Mouse (Mus musculus) monocyte, adult 5-6 weeks (primary cell): ENCODE data around the gene Eps8l3. TPM values are rescaled to one million over a fixed set of nuclear protein-coding genes. Genes with fewer than 3 reads are reported as not detected.

Experiments used
- ATAC-seq: fragments of 153-309, 156-312 bp; replicated peaks from 2 replicates; pipeline ENCODE4 v1.8.0; 2017; ENCODE audit warnings: mild to moderate bottlenecking; ENCODE audit not compliant: low TSS enrichment, insufficient number of reproducible peaks, severe bottlenecking, poor library complexity, low FRiP score
- total RNA-seq: library from RNA; stranded (forward); fragments of 200-1000, 200-491, 200-594 nt; gene quantifications from 3 replicates; pipeline ENCODE4 v1.2.3, GENCODE M21; 2017

Gene Eps8l3
- total RNA-seq, 1 experiment from 2014 or later = not detected

GRCm38 (mm10) chr3:107931134-107931533 is 54.1 kb downstream of the Eps8l3 start:
- ATAC-seq = no peak

- ATAC-seq = peak; percentile 76
Measured at GRCm38 (mm10) chr3:107931670-107932069, 54.6 kb downstream of the Eps8l3 start, which contains the start of gene Gstm7. Gene Gstm7 (minus strand): TSS chr3:107931817.

GRCm38 (mm10) chr3:107932128-107932527 is 55.1 kb downstream of the Eps8l3 start:
- ATAC-seq = no peak

GRCm38 (mm10) chr3:107935268-107935667 is 58.2 kb downstream of the Eps8l3 start:
- no peak for ATAC-seq

- no peak for ATAC-seq
Measured at GRCm38 (mm10) chr3:107935888-107936287, 58.9 kb downstream of the Eps8l3 start.

GRCm38 (mm10) chr3:107939403-107939802 is 62.4 kb downstream of the Eps8l3 start:
- peak; percentile 75 for ATAC-seq

GRCm38 (mm10) chr3:107939830-107940229 is 62.8 kb downstream of the Eps8l3 start:
- ATAC-seq = no peak

GRCm38 (mm10) chr3:107940524-107940923 is 63.5 kb downstream of the Eps8l3 start:
- no peak for ATAC-seq

- no peak for ATAC-seq
Measured at GRCm38 (mm10) chr3:107941261-107941660, 64.2 kb downstream of the Eps8l3 start.

Other genes starting within 250 kb of the Eps8l3 start
- not detected in 3 replicates for gene Gm10961, start 245.9 kb upstream of the Eps8l3 start, total RNA-seq
- 15.1 to 43.4 TPM (median 42.9 TPM) in 3 replicates for gene Strip1, start 245.5 kb upstream of the Eps8l3 start, total RNA-seq
- gene Ahcyl1, start 180.7 kb upstream of the Eps8l3 start, total RNA-seq = 42.0 to 72.7 TPM (median 53.6 TPM) in 3 replicates
- 18.1 to 110 TPM (median 76.3 TPM) in 3 replicates for gene Csf1, start 116.8 kb upstream of the Eps8l3 start, total RNA-seq
- gene Gstm5, start 18.6 kb downstream of the Eps8l3 start, total RNA-seq = 5.0 to 6.9 TPM in 2 of 3 replicates, not detected in the other
- gene Gstm7, start 54.6 kb downstream of the Eps8l3 start, total RNA-seq = not detected in 3 replicates
- not detected in 3 replicates for gene Gstm6, start 66.5 kb downstream of the Eps8l3 start, total RNA-seq
- gene Gstm3, start 92.1 kb downstream of the Eps8l3 start, total RNA-seq = not detected in 3 replicates
- not detected in 3 replicates for gene Gstm2, start 109.2 kb downstream of the Eps8l3 start, total RNA-seq
- 43.8 to 75.0 TPM (median 64.1 TPM) in 3 replicates for gene Gstm1, start 140.7 kb downstream of the Eps8l3 start, total RNA-seq
- gene Gstm4, start 167.7 kb downstream of the Eps8l3 start, total RNA-seq = 7.4 to 12.4 TPM (median 8.4 TPM) in 3 replicates
- gene Ampd2, start 209.4 kb downstream of the Eps8l3 start, total RNA-seq = 15.6 to 22.0 TPM (median 18.4 TPM) in 3 replicates
- gene Gnat2, start 215.6 kb downstream of the Eps8l3 start, total RNA-seq = not detected in 3 replicates